Mouse (Mus musculus): ENCODE data around the gene Mis18a. TPM values are rescaled to one million over a fixed set of nuclear protein-coding genes. Genes with fewer than 3 reads are reported as not detected.
A peak's percentile ranks its signal among the peaks of the same experiment; 100 is the strongest.

Mis18a gene
- polyA plus RNA-seq, 1 experiment from 2014 or later: 72.5 TPM

DNA sequence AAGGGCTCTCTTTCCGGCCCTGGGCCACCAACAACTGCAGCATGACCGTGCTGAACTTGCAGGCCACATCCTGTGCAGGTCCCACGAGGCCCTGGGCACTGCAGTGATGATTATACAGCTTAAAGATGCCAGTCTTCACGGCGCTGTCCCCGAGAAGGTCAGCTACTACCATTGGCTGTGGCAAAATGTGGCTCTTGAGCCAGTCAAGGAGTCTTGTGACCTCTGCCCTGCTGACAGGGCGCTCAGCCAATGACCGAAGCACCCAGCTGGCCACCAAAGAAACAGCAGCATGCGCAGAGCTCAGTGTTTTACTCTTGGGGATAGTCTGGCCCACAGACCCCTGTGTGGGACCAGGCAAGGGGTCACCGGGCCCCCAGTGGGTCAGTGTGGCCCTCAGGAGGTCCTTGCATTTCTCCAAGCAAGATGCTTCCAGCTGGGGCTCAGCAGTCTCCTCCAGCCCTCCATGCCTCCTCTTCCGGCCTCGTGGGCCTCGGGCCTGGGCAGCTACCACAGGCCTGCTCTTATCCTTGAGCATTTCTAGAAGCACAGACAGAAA is 26.3 kb upstream of the Mis18a start:
- no peak overlapping the region for H3K27ac ChIP-seq (ENCODE audit: low read depth, low read length)
- H3K27me3 ChIP-seq (ENCODE audit: control insufficient read depth, insufficient read depth, low read length): no peaks in the 10 kb centered on the region
- no peaks in the 10 kb centered on the region for H3K9me3 ChIP-seq (ENCODE audit: control insufficient read depth, low read length)
- H3K4me2 ChIP-seq (replicated peaks; ENCODE audit: low read depth, low read length): no peak overlapping the region
- no peak overlapping the region for H3K4me3 ChIP-seq (ENCODE audit: low read length)
- 90% methylated on average over 13 of the region's 13 CpGs for WGBS
- no peaks in the 10 kb centered on the region for H3K4me1 ChIP-seq (ENCODE audit: control insufficient read depth, insufficient read depth, low read length)
- ATAC-seq (ENCODE audit: low FRiP score, low TSS enrichment): no peak
- H3K36me3 ChIP-seq (ENCODE audit: control insufficient read depth, insufficient read depth, low read length): peaks cover 52% of the 10 kb centered on the region
- no peak overlapping the region for H3K9ac ChIP-seq (ENCODE audit: low read depth, low read length)

DNA sequence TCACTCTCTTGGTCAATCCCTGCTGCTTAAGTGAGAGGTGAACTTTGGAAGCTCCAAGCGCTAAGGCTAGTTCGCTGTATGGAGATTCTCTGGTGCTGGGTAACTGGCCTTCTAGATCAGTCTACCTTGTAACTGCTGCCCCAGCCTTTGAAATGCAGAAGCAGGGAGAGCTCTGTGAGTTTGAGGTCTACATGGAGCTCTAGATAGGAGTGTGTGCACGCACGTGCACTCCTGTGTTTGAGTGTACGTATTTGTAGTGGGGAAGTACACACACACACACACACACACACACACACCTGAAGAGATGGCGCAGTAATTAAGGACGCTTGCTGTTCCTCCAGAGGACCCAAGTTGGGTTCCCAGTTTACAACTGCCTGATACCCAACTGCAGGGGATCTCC is 21.0 kb upstream of the Mis18a start:
- no peak overlapping the region for H3K27ac ChIP-seq (ENCODE audit: low read depth, low read length)
- peaks cover 8% of the 10 kb centered on the region; the same call in 1 of the 2 replicates for H3K4me1 ChIP-seq (ENCODE audit: control insufficient read depth, insufficient read depth, low read length)
- H3K4me3 ChIP-seq (ENCODE audit: low read length): no peak overlapping the region
- ATAC-seq (ENCODE audit: low FRiP score, low TSS enrichment): no peak
- H3K36me3 ChIP-seq (ENCODE audit: control insufficient read depth, insufficient read depth, low read length): peaks cover 16% of the 10 kb centered on the region
- whole genome bisulfite sequencing: 96% methylated on average over 7 of the region's 7 CpGs
- no peaks in the 10 kb centered on the region for H3K9me3 ChIP-seq (ENCODE audit: control insufficient read depth, low read length)
- no peaks in the 10 kb centered on the region for H3K27me3 ChIP-seq (ENCODE audit: control insufficient read depth, insufficient read depth, low read length)
- H3K9ac ChIP-seq (ENCODE audit: low read depth, low read length): no peak overlapping the region
- H3K4me2 ChIP-seq (replicated peaks; ENCODE audit: low read depth, low read length): no peak overlapping the region

DNA sequence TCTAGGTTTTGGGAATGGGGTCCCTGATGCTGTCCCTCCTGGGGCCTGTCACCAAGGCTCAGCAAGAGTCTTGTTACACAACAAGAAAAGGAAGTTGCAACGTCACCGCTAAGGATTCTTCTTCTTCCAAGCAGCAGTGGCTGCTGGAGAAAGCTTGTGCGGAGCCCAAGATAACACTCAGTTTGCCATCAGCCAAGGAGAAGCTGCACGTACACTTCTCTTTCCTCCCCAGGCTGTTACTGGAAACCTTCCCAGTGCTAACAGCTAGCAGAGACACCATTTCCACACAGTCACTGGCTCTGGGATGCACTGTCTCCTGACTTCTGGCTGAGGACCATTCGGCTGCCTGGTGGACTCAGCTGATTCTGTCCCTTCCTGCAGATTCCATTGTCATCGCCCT is 19.9 kb upstream of the Mis18a start:
- peaks cover 8% of the 10 kb centered on the region; the same call in 1 of the 2 replicates for H3K4me1 ChIP-seq (ENCODE audit: control insufficient read depth, insufficient read depth, low read length)
- H3K36me3 ChIP-seq (ENCODE audit: control insufficient read depth, insufficient read depth, low read length): peaks cover 10% of the 10 kb centered on the region
- no peaks in the 10 kb centered on the region for H3K27me3 ChIP-seq (ENCODE audit: control insufficient read depth, insufficient read depth, low read length)
- H3K27ac ChIP-seq (ENCODE audit: low read depth, low read length): no peak overlapping the region
- no peak overlapping the region for H3K4me3 ChIP-seq (ENCODE audit: low read length)
- H3K9me3 ChIP-seq (ENCODE audit: control insufficient read depth, low read length): no peaks in the 10 kb centered on the region
- 88% methylated on average over 6 of the region's 6 CpGs for WGBS
- no peak overlapping the region for H3K4me2 ChIP-seq (replicated peaks; ENCODE audit: low read depth, low read length)
- no peak for ATAC-seq (ENCODE audit: low FRiP score, low TSS enrichment)
- no peak overlapping the region for H3K9ac ChIP-seq (ENCODE audit: low read depth, low read length)

DNA sequence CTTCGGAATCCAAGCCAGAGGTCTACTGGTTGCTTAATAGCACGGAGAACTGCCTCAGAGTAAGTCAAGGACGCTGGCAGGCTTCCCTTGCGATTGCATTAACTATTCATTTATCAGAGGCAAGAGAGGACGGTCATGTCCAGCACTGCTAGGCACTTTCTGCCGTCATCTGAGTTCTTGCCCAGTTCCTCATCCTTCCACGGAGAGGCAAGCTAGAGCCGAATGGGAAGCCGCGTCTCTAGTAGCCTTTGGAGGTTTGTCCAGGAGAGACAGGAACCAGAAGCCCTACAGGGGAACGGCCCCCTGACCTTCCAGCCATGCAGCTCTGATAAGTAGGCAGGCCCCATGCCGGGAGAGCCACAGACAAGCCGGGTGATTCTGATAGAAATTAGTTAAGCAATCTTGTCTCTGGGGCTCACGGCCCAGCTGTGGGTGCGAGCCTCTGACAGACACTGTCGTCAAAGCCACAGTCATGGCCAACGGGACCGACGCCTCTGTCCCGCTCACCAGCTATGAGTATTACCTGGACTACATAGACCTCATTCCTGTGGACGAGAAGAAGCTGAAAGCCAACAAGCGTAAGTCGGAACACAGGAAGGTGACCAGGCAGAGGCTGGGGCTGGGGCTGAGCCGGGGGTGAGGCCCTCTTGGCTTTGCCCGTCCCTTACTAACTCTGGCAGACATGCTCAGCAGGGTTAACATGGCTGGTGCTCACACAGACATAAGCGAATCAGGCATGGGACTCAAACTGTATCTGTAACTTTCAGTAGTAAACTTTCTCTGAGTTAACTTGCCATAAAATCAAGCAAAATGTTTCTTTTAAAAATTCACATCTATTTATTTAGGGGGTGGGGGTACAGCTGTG is 11.1 kb upstream of the Mis18a start, which contains the start of gene Mrap:
Gene Mrap, plus strand, starts transcription at position 116 of the 865 bp plus-strand sequence.
- Histone ChIP-seq H3K9ac (ENCODE audit: low read depth, low read length) (no peak within 1 kb of the TSS), H3K27ac (ENCODE audit: low read depth, low read length) (no peak within 1 kb of the TSS)
- no peak for ATAC-seq (ENCODE audit: low FRiP score, low TSS enrichment)

DNA sequence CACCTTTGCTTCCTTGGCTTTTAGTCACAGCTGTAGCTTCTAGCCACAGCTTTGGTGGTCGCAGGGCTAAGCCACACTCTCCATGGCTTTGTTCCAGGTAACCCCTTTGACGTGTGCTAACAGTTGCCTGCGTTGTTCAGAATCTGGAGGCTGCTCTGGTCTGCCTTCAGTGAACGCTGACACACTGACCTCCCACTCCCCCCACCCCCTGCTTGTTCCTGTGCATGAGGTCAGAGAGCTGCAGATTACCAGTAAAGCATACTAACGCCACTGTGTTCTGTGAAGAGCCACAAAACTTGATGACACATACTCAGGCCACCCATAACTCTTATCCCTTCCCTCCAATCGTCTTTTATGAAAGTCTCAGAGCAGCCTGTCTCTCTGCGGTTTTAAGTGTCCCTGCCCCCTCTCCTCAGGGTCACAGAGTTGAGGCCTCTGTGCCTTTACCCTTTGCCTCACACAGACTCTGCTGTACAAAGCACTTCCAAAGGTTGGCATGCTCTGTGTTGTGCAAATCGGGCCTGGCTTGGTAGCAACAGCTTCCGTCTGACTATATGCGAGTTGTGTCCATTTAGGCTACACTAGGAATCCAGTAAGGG is 9.6 kb upstream of the Mis18a start:
- no peak for ATAC-seq (ENCODE audit: low FRiP score, low TSS enrichment)
- Histone ChIP-seq H3K9ac (ENCODE audit: low read depth, low read length) (no peak overlapping the region), H3K9me3 (ENCODE audit: control insufficient read depth, low read length) (no peaks in the 10 kb centered on the region), H3K4me3 (ENCODE audit: low read length) (no peak overlapping the region), H3K4me1 (ENCODE audit: control insufficient read depth, insufficient read depth, low read length) (0 out of 2 replicates have a peak, but pooled peaks cover 2% of the 10 kb centered on the region), H3K27ac (ENCODE audit: low read depth, low read length) (no peak overlapping the region), H3K4me2 (replicated peaks; ENCODE audit: low read depth, low read length) (no peak overlapping the region), H3K36me3 (ENCODE audit: control insufficient read depth, insufficient read depth, low read length) (no peaks in the 10 kb centered on the region), H3K27me3 (ENCODE audit: control insufficient read depth, insufficient read depth, low read length) (no peaks in the 10 kb centered on the region)
- 37% methylated on average over 10 of the region's 10 CpGs for WGBS

More for the DNA sequence above, 11.1 kb upstream of the Mis18a start, which contains the start of gene Mrap:
- Histone ChIP-seq H3K4me1 (ENCODE audit: control insufficient read depth, insufficient read depth, low read length) (0 out of 2 replicates have a peak, but pooled peaks cover 6% of the 10 kb centered on the region), H3K9me3 (ENCODE audit: control insufficient read depth, low read length) (no peaks in the 10 kb centered on the region), H3K36me3 (ENCODE audit: control insufficient read depth, insufficient read depth, low read length) (no peaks in the 10 kb centered on the region), H3K4me2 (replicated peaks; ENCODE audit: low read depth, low read length) (no peak within 1 kb of the TSS), H3K27me3 (ENCODE audit: control insufficient read depth, insufficient read depth, low read length) (no peaks in the 10 kb centered on the region), H3K4me3 (ENCODE audit: low read length) (no peak within 1 kb of the TSS)
- 90% methylated on average over 26 of the region's 26 CpGs for WGBS

DNA sequence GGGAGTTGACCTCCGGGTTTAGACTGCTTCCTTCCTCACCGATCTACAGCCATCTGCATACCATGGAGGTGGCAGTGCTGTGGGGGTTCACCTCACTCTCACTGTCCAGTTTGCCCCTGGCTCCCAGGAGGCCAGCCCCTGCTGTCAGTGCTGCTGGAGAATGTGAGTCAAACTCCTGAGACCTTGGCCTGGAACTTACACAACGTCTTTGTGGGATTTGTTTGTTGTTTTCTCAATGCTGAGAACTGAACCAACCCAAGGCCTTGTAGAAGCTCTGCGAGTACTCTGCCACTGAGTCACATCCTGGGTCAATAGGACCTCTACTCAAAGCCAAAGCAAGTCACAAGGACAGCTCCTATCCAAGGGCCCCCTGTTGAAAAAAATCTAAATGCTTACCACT is 8.4 kb upstream of the Mis18a start:
- Histone ChIP-seq H3K4me3 (ENCODE audit: low read length) (no peak overlapping the region), H3K27ac (ENCODE audit: low read depth, low read length) (no peak overlapping the region), H3K4me1 (ENCODE audit: control insufficient read depth, insufficient read depth, low read length) (no peaks in the 10 kb centered on the region), H3K27me3 (ENCODE audit: control insufficient read depth, insufficient read depth, low read length) (no peaks in the 10 kb centered on the region), H3K36me3 (ENCODE audit: control insufficient read depth, insufficient read depth, low read length) (no peaks in the 10 kb centered on the region), H3K9me3 (ENCODE audit: control insufficient read depth, low read length) (peaks cover 4% of the 10 kb centered on the region; the same call in 1 of the 2 replicates), H3K4me2 (replicated peaks; ENCODE audit: low read depth, low read length) (no peak overlapping the region), H3K9ac (ENCODE audit: low read depth, low read length) (no peak overlapping the region)
- WGBS: 67% methylated on average over 4 of the region's 4 CpGs
- ATAC-seq (ENCODE audit: low FRiP score, low TSS enrichment): no peak

DNA sequence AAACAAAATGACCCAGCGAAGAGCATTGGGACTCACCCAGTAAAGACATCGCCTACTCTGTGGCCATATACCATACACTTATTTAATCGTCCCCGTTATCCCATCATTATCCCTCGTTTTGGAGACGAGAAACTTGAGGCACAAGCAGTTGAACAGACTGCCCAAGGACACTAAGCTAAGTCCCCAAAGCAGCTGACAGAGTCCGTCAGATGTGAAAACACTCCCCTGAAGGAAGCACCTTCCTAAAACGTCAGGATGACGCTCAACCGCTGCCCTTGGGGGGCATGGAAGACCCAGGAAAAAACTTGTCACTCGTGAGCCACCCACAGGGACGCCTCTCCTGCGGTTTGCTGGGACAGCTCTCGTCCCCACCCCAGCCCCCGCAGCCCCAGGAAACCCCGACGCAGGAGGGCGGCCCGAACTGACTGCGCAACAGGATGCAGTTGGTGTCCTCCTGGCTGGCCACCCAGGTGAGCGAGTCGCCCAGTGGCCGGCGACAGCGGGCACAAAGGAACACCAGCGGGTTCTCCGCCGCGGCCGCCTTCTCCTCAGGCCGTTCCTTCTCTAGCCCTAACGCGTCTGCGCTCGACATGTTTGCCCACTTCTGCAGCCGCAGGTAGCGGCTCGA is 490 bp downstream of the Mis18a start:
- peak overlapping the region; percentile 78 for H3K4me3 ChIP-seq (ENCODE audit: low read length)
- WGBS: 8% methylated on average over 38 of the region's 38 CpGs
- no peak overlapping the region for H3K27ac ChIP-seq (ENCODE audit: low read depth, low read length)
- peak; percentile 72 for ATAC-seq (ENCODE audit: low FRiP score, low TSS enrichment)
- H3K4me2 ChIP-seq (replicated peaks; ENCODE audit: low read depth, low read length): peak overlapping the region; percentile 87
- H3K4me1 ChIP-seq (ENCODE audit: control insufficient read depth, insufficient read depth, low read length): 0 out of 2 replicates have a peak, but pooled peaks cover 4% of the 10 kb centered on the region
- H3K36me3 ChIP-seq (ENCODE audit: control insufficient read depth, insufficient read depth, low read length): peaks cover 19% of the 10 kb centered on the region; the same call in 1 of the 2 replicates
- no peaks in the 10 kb centered on the region for H3K27me3 ChIP-seq (ENCODE audit: control insufficient read depth, insufficient read depth, low read length)
- peaks cover 4% of the 10 kb centered on the region; the same call in 1 of the 2 replicates for H3K9me3 ChIP-seq (ENCODE audit: control insufficient read depth, low read length)
- peak overlapping the region; percentile 81 for H3K9ac ChIP-seq (ENCODE audit: low read depth, low read length)

GRCm38 (mm10) chr16:90724051-90724450 is 3.2 kb downstream of the Mis18a start:
- Histone ChIP-seq H3K27me3 (ENCODE audit: control insufficient read depth, insufficient read depth, low read length) (no peaks in the 10 kb centered on the region), H3K9ac (ENCODE audit: low read depth, low read length) (no peak overlapping the region), H3K9me3 (ENCODE audit: control insufficient read depth, low read length) (no peaks in the 10 kb centered on the region), H3K4me1 (ENCODE audit: control insufficient read depth, insufficient read depth, low read length) (0 out of 2 replicates have a peak, but pooled peaks cover 4% of the 10 kb centered on the region), H3K36me3 (ENCODE audit: control insufficient read depth, insufficient read depth, low read length) (peaks cover 38% of the 10 kb centered on the region), H3K4me2 (replicated peaks; ENCODE audit: low read depth, low read length) (no peak overlapping the region), H3K27ac (ENCODE audit: low read depth, low read length) (no peak overlapping the region), H3K4me3 (ENCODE audit: low read length) (no peak overlapping the region)
- WGBS: 96% methylated on average over 4 of the region's 4 CpGs
- no peak for ATAC-seq (ENCODE audit: low FRiP score, low TSS enrichment)

Data from kidney, embryonic 14.5 days (tissue).